Mouse (Mus musculus): ENCODE measurements around the gene Kpna4. TPM values are rescaled to one million over a fixed set of nuclear protein-coding genes. Genes with fewer than 3 reads are reported as not detected.

Gene Kpna4
- polyA plus RNA-seq, 1 experiment = 24.0 TPM

GRCm38 (mm10) chr3:69150921-69151320 is 24.0 kb upstream of the Kpna4 start:
- Histone ChIP-seq H3K27me3 (ENCODE audit: control insufficient read depth, insufficient read depth, insufficient read length) (no peaks in the 10 kb centered on the region), H3K79me3 (ENCODE audit: low read depth) (no peaks in the 10 kb centered on the region), H3K79me2 (ENCODE audit: control insufficient read depth, insufficient read depth) (no peaks in the 10 kb centered on the region), H3ac (ENCODE audit: control insufficient read depth, insufficient read length, low read depth) (no peak overlapping the region), H3K36me3 (ENCODE audit: control insufficient read depth, insufficient read depth) (no peaks in the 10 kb centered on the region), H3K4me3 (ENCODE audit: insufficient read depth, poor library complexity, severe bottlenecking) (no peak overlapping the region)
- TF ChIP-seq MYOD1 (IDR thresholded peaks at IDR 0.05; ENCODE audit: control insufficient read depth, insufficient read length, low read depth) = no peak
- no peak for TF ChIP-seq MYOG (IDR thresholded peaks at IDR 0.05; ENCODE audit: control insufficient read depth, extremely low read depth, insufficient read length)
- no peak for TF ChIP-seq CEBPB (IDR thresholded peaks at IDR 0.05; ENCODE audit: low read depth)
- TF ChIP-seq CTCF (IDR thresholded peaks at IDR 0.05; ENCODE audit: control insufficient read depth, insufficient read depth, insufficient read length) = no peak
- no peak for TF ChIP-seq FOSL1 (IDR thresholded peaks at IDR 0.05; ENCODE audit: insufficient read depth, low read length, poor library complexity, severe bottlenecking)
- no peak for TF ChIP-seq USF1 (IDR thresholded peaks at IDR 0.05; ENCODE audit: low read depth)
- no peak for TF ChIP-seq MAX (IDR thresholded peaks at IDR 0.05)

DNA sequence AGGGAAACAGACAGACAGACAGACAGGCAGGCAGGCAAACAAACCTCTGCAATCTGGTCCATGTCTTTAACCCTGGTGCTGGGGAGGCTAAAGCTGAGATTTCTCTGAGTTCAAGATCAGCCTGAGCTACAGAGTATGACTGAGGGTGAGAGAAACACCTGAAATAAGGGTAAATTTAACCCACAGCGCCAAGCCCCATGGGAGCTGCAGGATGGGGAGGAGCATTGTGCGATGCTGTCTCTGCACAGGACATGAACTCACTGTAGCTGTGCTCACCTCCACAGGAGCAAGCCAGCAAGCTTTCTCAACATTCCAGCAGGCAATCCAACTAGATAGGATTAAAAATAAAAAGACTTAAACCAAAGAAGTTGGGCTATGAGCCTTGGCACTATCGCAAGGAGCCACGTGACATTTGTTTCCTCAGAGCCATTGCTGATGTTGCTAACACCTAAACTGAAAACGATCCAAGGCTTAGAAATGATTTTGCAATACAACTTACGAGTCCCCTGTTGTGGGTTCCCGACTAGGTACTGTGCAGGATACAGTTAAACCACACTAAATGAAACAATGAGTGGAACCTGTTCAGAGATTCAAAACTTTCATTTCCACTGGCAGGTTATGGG is 15.6 kb upstream of the Kpna4 start:
- no peak overlapping the region for H3ac ChIP-seq (ENCODE audit: control insufficient read depth, insufficient read length, low read depth)
- no peaks in the 10 kb centered on the region for H3K36me3 ChIP-seq (ENCODE audit: control insufficient read depth, insufficient read depth)
- no peaks in the 10 kb centered on the region for H3K79me2 ChIP-seq (ENCODE audit: control insufficient read depth, insufficient read depth)
- no peak overlapping the region for H3K4me3 ChIP-seq (ENCODE audit: insufficient read depth, poor library complexity, severe bottlenecking)
- TF ChIP-seq CEBPB (IDR thresholded peaks at IDR 0.05; ENCODE audit: low read depth) (no peak), CTCF (IDR thresholded peaks at IDR 0.05; ENCODE audit: control insufficient read depth, insufficient read depth, insufficient read length) (no peak), FOSL1 (IDR thresholded peaks at IDR 0.05; ENCODE audit: insufficient read depth, low read length, poor library complexity, severe bottlenecking) (no peak), MYOG (IDR thresholded peaks at IDR 0.05; ENCODE audit: control insufficient read depth, extremely low read depth, insufficient read length) (no peak)
- no peaks in the 10 kb centered on the region for H3K27me3 ChIP-seq (ENCODE audit: control insufficient read depth, insufficient read depth, insufficient read length)
- H3K79me3 ChIP-seq (ENCODE audit: low read depth) = no peaks in the 10 kb centered on the region

GRCm38 (mm10) chr3:69140851-69141250 is 13.9 kb upstream of the Kpna4 start:
- Histone ChIP-seq H3K79me3 (ENCODE audit: low read depth) (no peaks in the 10 kb centered on the region), H3K4me3 (ENCODE audit: insufficient read depth, poor library complexity, severe bottlenecking) (no peak overlapping the region), H3ac (ENCODE audit: control insufficient read depth, insufficient read length, low read depth) (no peak overlapping the region), H3K79me2 (ENCODE audit: control insufficient read depth, insufficient read depth) (no peaks in the 10 kb centered on the region), H3K36me3 (ENCODE audit: control insufficient read depth, insufficient read depth) (no peaks in the 10 kb centered on the region), H3K27me3 (ENCODE audit: control insufficient read depth, insufficient read depth, insufficient read length) (no peaks in the 10 kb centered on the region)
- no peak for TF ChIP-seq MYOG (IDR thresholded peaks at IDR 0.05; ENCODE audit: control insufficient read depth, extremely low read depth, insufficient read length)
- TF ChIP-seq USF1 (IDR thresholded peaks at IDR 0.05; ENCODE audit: low read depth) = no peak
- TF ChIP-seq MYOD1 (IDR thresholded peaks at IDR 0.05; ENCODE audit: control insufficient read depth, insufficient read length, low read depth) = no peak
- TF ChIP-seq CTCF (IDR thresholded peaks at IDR 0.05; ENCODE audit: control insufficient read depth, insufficient read depth, insufficient read length) = no peak
- TF ChIP-seq FOSL1 (IDR thresholded peaks at IDR 0.05; ENCODE audit: insufficient read depth, low read length, poor library complexity, severe bottlenecking) = no peak
- no peak for TF ChIP-seq CEBPB (IDR thresholded peaks at IDR 0.05; ENCODE audit: low read depth)
- no peak for TF ChIP-seq MAX (IDR thresholded peaks at IDR 0.05)

DNA sequence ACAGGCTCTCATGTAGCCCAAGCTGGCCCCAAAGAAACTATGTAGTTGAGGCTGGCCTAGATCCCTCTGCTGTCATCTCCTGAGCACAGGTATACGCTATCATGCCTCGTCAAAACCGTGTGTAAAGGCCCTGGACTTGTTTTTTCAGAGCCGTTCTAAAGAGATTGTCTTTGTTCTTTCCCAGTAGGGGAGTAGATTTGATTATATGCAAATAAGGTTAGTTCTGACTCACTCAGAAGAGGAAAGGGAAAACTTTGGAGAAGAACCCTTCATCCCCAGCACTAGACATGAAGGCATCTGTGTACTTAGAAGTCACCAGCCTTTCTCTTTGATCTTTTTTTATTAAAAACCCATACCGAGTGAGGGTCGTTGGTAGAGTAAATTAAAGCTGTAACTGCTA is 9.1 kb upstream of the Kpna4 start:
- no peak overlapping the region for H3K4me3 ChIP-seq (ENCODE audit: insufficient read depth, poor library complexity, severe bottlenecking)
- H3K79me2 ChIP-seq (ENCODE audit: control insufficient read depth, insufficient read depth) = no peaks in the 10 kb centered on the region
- H3K79me3 ChIP-seq (ENCODE audit: low read depth) = no peaks in the 10 kb centered on the region
- H3K36me3 ChIP-seq (ENCODE audit: control insufficient read depth, insufficient read depth) = no peaks in the 10 kb centered on the region
- H3ac ChIP-seq (ENCODE audit: control insufficient read depth, insufficient read length, low read depth) = no peak overlapping the region
- H3K27me3 ChIP-seq (ENCODE audit: control insufficient read depth, insufficient read depth, insufficient read length) = no peaks in the 10 kb centered on the region
- TF ChIP-seq MYOG (IDR thresholded peaks at IDR 0.05; ENCODE audit: control insufficient read depth, extremely low read depth, insufficient read length) (no peak), MAX (IDR thresholded peaks at IDR 0.05) (no peak), CTCF (IDR thresholded peaks at IDR 0.05; ENCODE audit: control insufficient read depth, insufficient read depth, insufficient read length) (no peak), FOSL1 (IDR thresholded peaks at IDR 0.05; ENCODE audit: insufficient read depth, low read length, poor library complexity, severe bottlenecking) (no peak), CEBPB (IDR thresholded peaks at IDR 0.05; ENCODE audit: low read depth) (no peak), USF1 (IDR thresholded peaks at IDR 0.05; ENCODE audit: low read depth) (no peak), MYOD1 (IDR thresholded peaks at IDR 0.05; ENCODE audit: control insufficient read depth, insufficient read length, low read depth) (no peak)

GRCm38 (mm10) chr3:69130973-69131372 is 4.1 kb upstream of the Kpna4 start:
- H3K36me3 ChIP-seq (ENCODE audit: control insufficient read depth, insufficient read depth) = no peaks in the 10 kb centered on the region
- H3K79me2 ChIP-seq (ENCODE audit: control insufficient read depth, insufficient read depth) = peaks cover 10% of the 10 kb centered on the region
- no peak overlapping the region for H3K4me3 ChIP-seq (ENCODE audit: insufficient read depth, poor library complexity, severe bottlenecking)
- H3K27me3 ChIP-seq (ENCODE audit: control insufficient read depth, insufficient read depth, insufficient read length) = no peaks in the 10 kb centered on the region
- H3K79me3 ChIP-seq (ENCODE audit: low read depth) = peaks cover 2% of the 10 kb centered on the region
- TF ChIP-seq MAX (IDR thresholded peaks at IDR 0.05) (no peak), MYOG (IDR thresholded peaks at IDR 0.05; ENCODE audit: control insufficient read depth, extremely low read depth, insufficient read length) (no peak), MYOD1 (IDR thresholded peaks at IDR 0.05; ENCODE audit: control insufficient read depth, insufficient read length, low read depth) (no peak), CEBPB (IDR thresholded peaks at IDR 0.05; ENCODE audit: low read depth) (no peak), FOSL1 (IDR thresholded peaks at IDR 0.05; ENCODE audit: insufficient read depth, low read length, poor library complexity, severe bottlenecking) (no peak), CTCF (IDR thresholded peaks at IDR 0.05; ENCODE audit: control insufficient read depth, insufficient read depth, insufficient read length) (no peak), USF1 (IDR thresholded peaks at IDR 0.05; ENCODE audit: low read depth) (no peak)
- H3ac ChIP-seq (ENCODE audit: control insufficient read depth, insufficient read length, low read depth) = no peak overlapping the region

DNA sequence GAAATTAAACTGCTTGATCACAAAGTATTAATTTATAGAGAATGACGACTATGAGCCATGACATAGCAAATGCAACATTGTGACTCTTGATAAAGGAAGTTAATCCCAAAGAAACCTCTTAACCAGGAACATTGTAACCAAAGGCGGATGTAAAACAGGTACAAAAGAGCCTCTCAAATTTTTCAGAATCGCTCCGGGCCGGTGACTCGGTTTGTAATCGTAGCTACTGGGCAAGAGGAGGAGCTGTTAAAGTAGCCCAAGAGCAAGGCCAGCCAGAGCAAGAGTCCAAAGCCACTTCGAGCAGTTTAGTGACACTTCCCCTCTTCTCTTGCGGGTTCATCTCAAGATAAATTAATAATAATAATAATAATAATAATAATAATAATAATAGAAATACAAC is 780 bp upstream of the Kpna4 start:
- H3ac ChIP-seq (ENCODE audit: control insufficient read depth, insufficient read length, low read depth) = no peak overlapping the region
- H3K4me3 ChIP-seq (ENCODE audit: insufficient read depth, poor library complexity, severe bottlenecking) = peak overlapping the region; percentile 78
- no peaks in the 10 kb centered on the region for H3K27me3 ChIP-seq (ENCODE audit: control insufficient read depth, insufficient read depth, insufficient read length)
- H3K36me3 ChIP-seq (ENCODE audit: control insufficient read depth, insufficient read depth) = peaks cover 12% of the 10 kb centered on the region
- TF ChIP-seq MAX (IDR thresholded peaks at IDR 0.05) = no peak
- no peak for TF ChIP-seq MYOD1 (IDR thresholded peaks at IDR 0.05; ENCODE audit: control insufficient read depth, insufficient read length, low read depth)
- TF ChIP-seq CTCF (IDR thresholded peaks at IDR 0.05; ENCODE audit: control insufficient read depth, insufficient read depth, insufficient read length) = no peak
- no peak for TF ChIP-seq FOSL1 (IDR thresholded peaks at IDR 0.05; ENCODE audit: insufficient read depth, low read length, poor library complexity, severe bottlenecking)
- no peak for TF ChIP-seq USF1 (IDR thresholded peaks at IDR 0.05; ENCODE audit: low read depth)
- TF ChIP-seq CEBPB (IDR thresholded peaks at IDR 0.05; ENCODE audit: low read depth) = no peak
- TF ChIP-seq MYOG (IDR thresholded peaks at IDR 0.05; ENCODE audit: control insufficient read depth, extremely low read depth, insufficient read length) = no peak
- H3K79me2 ChIP-seq (ENCODE audit: control insufficient read depth, insufficient read depth) = peaks cover 43% of the 10 kb centered on the region
- H3K79me3 ChIP-seq (ENCODE audit: low read depth) = peaks cover 34% of the 10 kb centered on the region
